Mouse (Mus musculus) kidney, embryonic 15.5 days (tissue): ENCODE measurements at regions not wholly inside any gene's neighbourhood (a gene's known extent, or its start where the extent isn't known, plus 50 kb on each side); places are given as distances from the start of the nearest gene placed in this dataset.

ENCODE experiments used
- ATAC-seq: fragments of 200-750 bp; cut with Nextera tagmentation; replicated peaks from 2 replicates; pipeline ENCODE4 v1.8.0; 2017; ENCODE audit warnings: moderate TSS enrichment; ENCODE audit not compliant: low FRiP score
- H3K27ac ChIP-seq: fragments of 300-500 bp; sonication (generic); 2 replicates; pipeline ENCODE4 v1.5.1; 2015; ENCODE audit warnings: mild to moderate bottlenecking, inconsistent platforms
- H3K27me3 ChIP-seq: fragments of 300-500 bp; sonication (generic); 2 replicates; pipeline ENCODE4 v1.6.1; 2015; ENCODE audit warnings: inconsistent platforms
- H3K36me3 ChIP-seq: fragments of 300-500 bp; sonication (generic); 2 replicates; pipeline ENCODE4 v1.6.1; 2015; ENCODE audit warnings: inconsistent platforms
- H3K4me1 ChIP-seq: fragments of 300-500 bp; sonication (generic); 2 replicates; pipeline ENCODE4 v1.6.1; 2015; ENCODE audit warnings: inconsistent platforms
- H3K4me2 ChIP-seq: fragments of 300-500 bp; sonication (generic); 2 replicates; pipeline ENCODE4 v1.6.1; 2015; ENCODE audit warnings: moderate library complexity, mild to moderate bottlenecking, inconsistent platforms
- H3K4me3 ChIP-seq: fragments of 300-500 bp; sonication (generic); replicated peaks from 2 replicates; pipeline ENCODE4 v1.5.1; 2015; ENCODE audit warnings: mild to moderate bottlenecking, inconsistent platforms
- H3K9ac ChIP-seq: fragments of 300-500 bp; sonication (generic); 2 replicates; pipeline ENCODE4 v1.6.1; 2015; ENCODE audit warnings: mild to moderate bottlenecking, inconsistent platforms
- H3K9me3 ChIP-seq: fragments of 300-500 bp; sonication (generic); replicated peaks from 2 replicates; pipeline ENCODE4 v1.6.1; 2016; ENCODE audit warnings: inconsistent platforms
- WGBS: fragments of 180-500 bp; shearing (Covaris S2); methylation state at CpG from one replicate; pipeline ENCODE4 v1.1.7; 2015; ENCODE audit warnings: mixed read lengths; 5-methylcytosine and 5-hydroxymethylcytosine counted together

GRCm38 (mm10) chr13:107699251-107699650, 345.0 kb upstream of the Smim15 start:
- H3K27ac ChIP-seq = no peak overlapping the region
- H3K9me3 ChIP-seq = no peaks in the 10 kb centered on the region
- H3K27me3 ChIP-seq = no peaks in the 10 kb centered on the region
- H3K4me2 ChIP-seq = no peak overlapping the region
- 82% methylated on average over 5 of the region's 5 CpGs for WGBS
- H3K4me3 ChIP-seq = no peak overlapping the region
- H3K9ac ChIP-seq = no peak overlapping the region
- peaks cover 19% of the 10 kb centered on the region for H3K4me1 ChIP-seq
- ATAC-seq = no peak
- H3K36me3 ChIP-seq = no peaks in the 10 kb centered on the region

- Histone ChIP-seq H3K4me3 (no peak overlapping the region), H3K27me3 (no peaks in the 10 kb centered on the region), H3K9ac (no peak overlapping the region), H3K9me3 (no peaks in the 10 kb centered on the region), H3K4me2 (no peak overlapping the region), H3K4me1 (peaks cover 19% of the 10 kb centered on the region), H3K36me3 (no peaks in the 10 kb centered on the region), H3K27ac (no peak overlapping the region)
- no peak for ATAC-seq
- WGBS = 93% methylated on average over 7 of the region's 7 CpGs
Measured at GRCm38 (mm10) chr13:107698345-107698744, 345.9 kb upstream of the Smim15 start.

GRCm38 (mm10) chr13:107692123-107692830, 352.0 kb upstream of the Smim15 start:
- 48% methylated on average over 5 of the region's 5 CpGs for WGBS
- H3K4me2 ChIP-seq = no peak overlapping the region
- no peak overlapping the region for H3K9ac ChIP-seq
- ATAC-seq = 0 out of 2 replicates have a peak, but pooled peaks have one; percentile 29
- H3K36me3 ChIP-seq = no peaks in the 10 kb centered on the region
- no peaks in the 10 kb centered on the region for H3K27me3 ChIP-seq
- H3K4me3 ChIP-seq = no peak overlapping the region
- peaks cover 20% of the 10 kb centered on the region for H3K4me1 ChIP-seq
- H3K9me3 ChIP-seq = no peaks in the 10 kb centered on the region
- H3K27ac ChIP-seq = 0 out of 2 replicates have a peak overlapping the region, but pooled peaks have one; percentile 45

- H3K27me3 ChIP-seq = no peaks in the 10 kb centered on the region
- H3K4me1 ChIP-seq = peaks cover 20% of the 10 kb centered on the region
- no peak overlapping the region for H3K9ac ChIP-seq
- ATAC-seq = no peak
- 71% methylated on average over 6 of the region's 6 CpGs for WGBS
- no peak overlapping the region for H3K4me3 ChIP-seq
- H3K27ac ChIP-seq = no peak overlapping the region
- no peaks in the 10 kb centered on the region for H3K36me3 ChIP-seq
- H3K4me2 ChIP-seq = no peak overlapping the region
- no peaks in the 10 kb centered on the region for H3K9me3 ChIP-seq
Measured at GRCm38 (mm10) chr13:107688972-107689371, 355.3 kb upstream of the Smim15 start.

GRCm38 (mm10) chr13:107685231-107685630, 359.0 kb upstream of the Smim15 start:
- no peak for ATAC-seq
- 74% methylated on average over 3 of the region's 3 CpGs for WGBS
- H3K9me3 ChIP-seq = no peaks in the 10 kb centered on the region
- H3K9ac ChIP-seq = no peak overlapping the region
- H3K36me3 ChIP-seq = no peaks in the 10 kb centered on the region
- no peak overlapping the region for H3K27ac ChIP-seq
- no peak overlapping the region for H3K4me2 ChIP-seq
- H3K4me3 ChIP-seq = no peak overlapping the region
- H3K27me3 ChIP-seq = no peaks in the 10 kb centered on the region
- H3K4me1 ChIP-seq = peaks cover 11% of the 10 kb centered on the region; the same call in 1 of the 2 replicates

GRCm38 (mm10) chr13:107683909-107684308, 360.3 kb upstream of the Smim15 start:
- Histone ChIP-seq H3K27me3 (no peaks in the 10 kb centered on the region), H3K36me3 (no peaks in the 10 kb centered on the region), H3K27ac (no peak overlapping the region), H3K9me3 (no peaks in the 10 kb centered on the region), H3K4me1 (peaks cover 5% of the 10 kb centered on the region; the same call in 1 of the 2 replicates), H3K4me2 (no peak overlapping the region), H3K4me3 (no peak overlapping the region), H3K9ac (no peak overlapping the region)
- 0 out of 2 replicates have a peak, but pooled peaks have one; percentile 9 for ATAC-seq
- WGBS = 93% methylated on average over 3 of the region's 3 CpGs

- Histone ChIP-seq H3K27ac (no peak overlapping the region), H3K27me3 (no peaks in the 10 kb centered on the region), H3K36me3 (no peaks in the 10 kb centered on the region), H3K4me3 (no peak overlapping the region), H3K4me2 (no peak overlapping the region), H3K4me1 (peaks cover 9% of the 10 kb centered on the region), H3K9ac (no peak overlapping the region), H3K9me3 (no peaks in the 10 kb centered on the region)
- ATAC-seq = no peak
- WGBS = 78% methylated on average over 5 of the region's 5 CpGs
Measured at GRCm38 (mm10) chr13:107681719-107682118, 362.5 kb upstream of the Smim15 start.

GRCm38 (mm10) chr13:107678860-107679259, 365.4 kb upstream of the Smim15 start:
- Histone ChIP-seq H3K27me3 (no peaks in the 10 kb centered on the region), H3K27ac (no peak overlapping the region), H3K36me3 (no peaks in the 10 kb centered on the region), H3K4me2 (no peak overlapping the region), H3K9me3 (no peaks in the 10 kb centered on the region), H3K4me3 (no peak overlapping the region), H3K9ac (no peak overlapping the region), H3K4me1 (peaks cover 23% of the 10 kb centered on the region)
- ATAC-seq = no peak

- Histone ChIP-seq H3K4me2 (0 out of 2 replicates have a peak overlapping the region, but pooled peaks have one; percentile 2), H3K4me3 (no peak overlapping the region), H3K27ac (peak overlapping the region; percentile 91), H3K4me1 (peaks cover 27% of the 10 kb centered on the region), H3K9me3 (no peaks in the 10 kb centered on the region), H3K27me3 (no peaks in the 10 kb centered on the region), H3K9ac (no peak overlapping the region), H3K36me3 (no peaks in the 10 kb centered on the region)
- ATAC-seq = no peak
- 53% methylated on average over 8 of the region's 8 CpGs for WGBS
Measured at GRCm38 (mm10) chr13:107677091-107677470, 367.2 kb upstream of the Smim15 start.

- no peaks in the 10 kb centered on the region for H3K27me3 ChIP-seq
- peak overlapping the region; percentile 91 for H3K27ac ChIP-seq
- 0 out of 2 replicates have a peak overlapping the region, but pooled peaks have one; percentile 5 for H3K4me2 ChIP-seq
- peak; percentile 89 for ATAC-seq
- H3K4me1 ChIP-seq = peaks cover 25% of the 10 kb centered on the region
- H3K36me3 ChIP-seq = no peaks in the 10 kb centered on the region
- no peak overlapping the region for H3K4me3 ChIP-seq
- no peaks in the 10 kb centered on the region for H3K9me3 ChIP-seq
- H3K9ac ChIP-seq = no peak overlapping the region
- WGBS = 9% methylated on average over 9 of the region's 9 CpGs
Measured at GRCm38 (mm10) chr13:107676310-107677090, 367.7 kb upstream of the Smim15 start.

- WGBS = 83% methylated on average over 5 of the region's 5 CpGs
- H3K36me3 ChIP-seq = no peaks in the 10 kb centered on the region
- H3K4me2 ChIP-seq = no peak overlapping the region
Measured at GRCm38 (mm10) chr13:107672166-107672565, 372.1 kb upstream of the Smim15 start.

GRCm38 (mm10) chr13:107668509-107668908, 375.7 kb upstream of the Smim15 start:
- H3K27ac ChIP-seq = no peak overlapping the region
- no peaks in the 10 kb centered on the region for H3K9me3 ChIP-seq
- H3K27me3 ChIP-seq = 0 out of 2 replicates have a peak, but pooled peaks cover 3% of the 10 kb centered on the region
- ATAC-seq = no peak
- H3K4me1 ChIP-seq = peaks cover 8% of the 10 kb centered on the region; the same call in 1 of the 2 replicates
- no peak overlapping the region for H3K4me3 ChIP-seq
- no peaks in the 10 kb centered on the region for H3K36me3 ChIP-seq
- H3K9ac ChIP-seq = no peak overlapping the region
- WGBS = 65% methylated on average over 4 of the region's 5 CpGs
- H3K4me2 ChIP-seq = no peak overlapping the region

More at GRCm38 (mm10) chr13:107672166-107672565, 372.1 kb upstream of the Smim15 start:
- Histone ChIP-seq H3K27me3 (no peaks in the 10 kb centered on the region), H3K4me3 (no peak overlapping the region), H3K9ac (no peak overlapping the region), H3K4me1 (peaks cover 23% of the 10 kb centered on the region), H3K9me3 (no peaks in the 10 kb centered on the region), H3K27ac (no peak overlapping the region)
- no peak for ATAC-seq
